Mouse (Mus musculus) spleen, postnatal 36 days (tissue): Measurements from ENCODE around the gene Rpl27.
A peak's percentile ranks its signal among the peaks of the same experiment; 100 is the strongest.
"Not testable (repeated sequence)": the region's sequence is repeated elsewhere in the genome, so short reads cannot be mapped to it uniquely, and the experiment has no call there.

Experiments
- DNase-seq, 2 experiments: peaks; one replicate each; pipeline ENCODE4 v3.0.0; 2022; ENCODE audit warnings: low spot score in 2 of 2, mixed read lengths in 1 of 2

Gene Rpl27

GRCm38 (mm10) chr11:101442127-101442693 is at the start of gene Rpl27:
TSS of gene Rpl27 (plus strand) at chr11:101442298.
- peak; percentile 98 to 99 for DNase-seq

GRCm38 (mm10) chr11:101395110-101395509 is 47.0 kb upstream of the Rpl27 start:
- DNase-seq, result peak; percentile 17 to 28

GRCm38 (mm10) chr11:101415306-101415705 is 26.8 kb upstream of the Rpl27 start:
- no peak for DNase-seq

GRCm38 (mm10) chr11:101416433-101417100 is 25.5 kb upstream of the Rpl27 start:
- no peak for DNase-seq

- peak; percentile 81 for DNase-seq
Observed at GRCm38 (mm10) chr11:101417101-101417855, 24.8 kb upstream of the Rpl27 start, which contains the start of gene Aarsd1. TSS of gene Aarsd1 (minus strand) at chr11:101417615.

GRCm38 (mm10) chr11:101418991-101419390 is 23.1 kb upstream of the Rpl27 start:
- DNase-seq, result no peak

GRCm38 (mm10) chr11:101419610-101420009 is 22.5 kb upstream of the Rpl27 start:
- DNase-seq, result no peak

- DNase-seq, result no peak
Observed at GRCm38 (mm10) chr11:101420148-101420547, 21.9 kb upstream of the Rpl27 start.

- no peak for DNase-seq
Observed at GRCm38 (mm10) chr11:101424105-101424851, 17.8 kb upstream of the Rpl27 start, which contains the start of gene Gm27029. TSS of gene Gm27029 (minus strand) at chr11:101424796.

- DNase-seq, result peak; percentile 98
Observed at GRCm38 (mm10) chr11:101424925-101425813, 16.9 kb upstream of the Rpl27 start, which contains the start of the genes Rundc1 and Ptges3l. TSS of gene Rundc1 (plus strand) at chr11:101425085. TSS of gene Ptges3l (minus strand) at chr11:101425333.

GRCm38 (mm10) chr11:101426165-101426564 is 15.9 kb upstream of the Rpl27 start:
- no peak for DNase-seq

- no peak for DNase-seq
Observed at GRCm38 (mm10) chr11:101431327-101431726, 10.8 kb upstream of the Rpl27 start.

- no peak for DNase-seq
Observed at GRCm38 (mm10) chr11:101433396-101433795, 8.7 kb upstream of the Rpl27 start.

- no peak for DNase-seq
Observed at GRCm38 (mm10) chr11:101435831-101436230, 6.3 kb upstream of the Rpl27 start.

GRCm38 (mm10) chr11:101436916-101437315 is 5.2 kb upstream of the Rpl27 start:
- no peak for DNase-seq

- not testable (repeated sequence) for DNase-seq
Observed at GRCm38 (mm10) chr11:101438006-101438405, 4.1 kb upstream of the Rpl27 start.

GRCm38 (mm10) chr11:101441450-101442126 is 510 bp upstream of the Rpl27 start:
- not testable (repeated sequence) for DNase-seq

- DNase-seq, result no peak
Observed at GRCm38 (mm10) chr11:101442760-101443159, 662 bp downstream of the Rpl27 start.

- DNase-seq, result no peak
Observed at GRCm38 (mm10) chr11:101446319-101446718, 4.2 kb downstream of the Rpl27 start.

- not testable (repeated sequence) for DNase-seq
Observed at GRCm38 (mm10) chr11:101446860-101447259, 4.8 kb downstream of the Rpl27 start.
